Mouse (Mus musculus): ENCODE data around the gene Hspbap1.

The Hspbap1 gene

DNA sequence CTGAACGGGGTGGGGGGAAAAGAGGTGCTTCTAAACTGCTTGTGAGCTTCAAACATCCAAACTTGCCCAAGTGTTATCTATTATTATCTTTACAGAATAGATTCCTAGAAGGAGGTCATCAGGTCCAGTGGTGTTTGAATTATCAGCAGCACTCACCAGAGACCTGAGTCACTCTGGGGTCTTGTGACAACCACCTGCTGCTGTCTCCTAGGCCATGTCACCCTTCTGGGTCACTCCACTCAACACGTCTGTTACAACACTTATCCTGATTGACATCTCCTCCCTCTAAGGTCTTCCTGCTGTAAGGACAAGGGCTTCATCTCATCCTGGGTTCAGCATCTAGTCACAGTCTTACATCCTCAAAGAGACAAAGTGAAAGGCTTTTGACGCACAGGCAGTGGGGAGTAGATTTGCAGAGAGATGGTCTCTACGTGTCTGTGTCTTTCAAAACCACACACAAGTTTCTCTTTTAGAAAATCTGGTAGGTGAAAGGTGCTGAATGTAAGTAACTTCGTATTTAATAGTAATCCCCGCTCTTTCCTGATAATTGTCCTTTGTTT lies 21.9 kb downstream of the Hspbap1 start:
- DNase-seq (ENCODE audit: low spot score in 2 of 2): no peak

DNA sequence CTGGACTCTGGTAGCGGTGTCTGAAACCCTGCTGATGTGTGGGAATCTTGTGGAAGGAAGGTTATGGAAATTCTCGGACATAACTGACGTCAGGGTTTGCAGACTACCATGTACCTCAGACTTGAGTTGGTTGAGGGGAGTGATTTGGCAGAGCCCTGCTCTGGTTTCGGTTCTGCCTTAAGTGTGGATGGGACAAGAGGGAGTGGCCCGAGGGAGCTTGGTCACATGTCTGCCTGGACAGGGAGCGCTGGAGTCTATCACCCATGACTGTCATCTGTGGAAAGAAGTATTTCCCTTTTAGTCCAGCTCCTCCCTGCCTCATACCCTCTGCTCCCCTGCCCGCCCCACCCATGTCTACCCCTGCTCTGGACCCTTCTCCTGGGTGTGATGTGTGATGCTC lies 32.0 kb downstream of the Hspbap1 start:
- DNase-seq (ENCODE audit: low spot score in 2 of 2): peak in 1 of 2 experiments; percentile 27

DNA sequence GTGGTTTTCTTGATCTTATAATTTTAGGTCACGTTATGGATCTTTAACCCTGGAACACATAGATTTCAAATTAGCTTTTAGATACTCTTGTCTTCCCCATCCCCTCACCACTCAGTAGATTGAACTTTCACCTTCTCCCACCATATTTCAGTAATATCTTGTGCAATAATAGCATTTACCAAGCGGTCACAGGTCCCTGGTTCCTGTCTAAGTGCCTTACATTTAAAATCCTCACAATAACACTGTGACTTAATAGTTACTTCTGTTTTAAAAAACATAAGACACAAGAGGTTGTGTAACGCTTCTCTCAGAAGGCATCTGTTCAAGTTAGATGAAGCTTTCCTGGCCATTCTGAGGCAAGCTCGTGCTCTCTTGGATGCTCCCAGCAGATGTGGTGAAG lies 33.5 kb downstream of the Hspbap1 start:
- DNase-seq (ENCODE audit: low spot score in 2 of 2): no peak

GRCm38 (mm10) chr16:35806973-35807662 lies 36.9 kb downstream of the Hspbap1 start:
- no peak for DNase-seq (ENCODE audit: low spot score in 2 of 2)

- no peak for DNase-seq (ENCODE audit: low spot score in 2 of 2)
Measured at GRCm38 (mm10) chr16:35807663-35807992, 37.5 kb downstream of the Hspbap1 start.

DNA sequence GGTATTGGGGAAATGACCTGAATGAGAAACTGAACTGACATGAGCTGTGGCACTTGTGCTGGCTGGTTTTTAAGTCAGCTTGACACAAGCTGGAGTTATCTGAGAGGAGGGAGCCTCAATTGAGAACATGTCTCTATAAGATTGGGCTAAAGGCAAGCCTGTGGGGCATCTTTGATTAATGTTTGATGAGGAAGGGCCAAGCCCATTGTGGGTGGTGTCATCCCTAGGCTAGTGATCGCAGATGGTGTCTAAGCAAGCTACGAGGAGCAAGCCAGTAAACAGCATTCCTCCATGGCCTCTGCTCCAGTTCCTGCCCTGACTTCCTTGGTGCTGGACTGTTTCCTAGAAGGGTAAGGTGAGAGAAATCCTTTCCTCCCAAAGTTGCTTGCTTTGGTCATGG lies 38.7 kb downstream of the Hspbap1 start:
- no peak for DNase-seq (ENCODE audit: low spot score in 2 of 2)

- no peak for DNase-seq (ENCODE audit: low spot score in 2 of 2)
Measured at GRCm38 (mm10) chr16:35813119-35813518, 42.9 kb downstream of the Hspbap1 start.

GRCm38 (mm10) chr16:35817255-35818089 lies 47.3 kb downstream of the Hspbap1 start:
- DNase-seq (ENCODE audit: low spot score in 2 of 2): peak; percentile 62 to 81

DNA sequence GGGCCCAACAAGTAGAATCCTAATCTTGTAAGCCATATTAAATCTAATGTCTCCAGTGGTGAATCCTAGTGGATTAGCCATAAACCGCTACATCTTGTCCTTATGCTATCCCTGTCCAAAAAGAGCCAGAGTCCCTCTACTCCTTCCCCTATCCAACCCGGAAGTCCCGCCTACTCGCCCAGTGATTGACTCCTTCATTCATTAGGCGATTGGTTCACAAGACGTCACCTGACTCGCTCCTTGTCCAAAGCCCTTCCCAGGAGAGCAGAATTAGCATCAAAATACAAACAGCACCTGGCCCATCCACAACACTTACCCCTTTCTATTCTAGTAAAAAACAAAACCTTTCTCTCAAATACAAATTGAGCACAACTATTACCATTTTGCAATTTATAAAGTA lies 59.8 kb downstream of the Hspbap1 start:
- no peak for DNase-seq (ENCODE audit: low spot score in 2 of 2)

GRCm38 (mm10) chr16:35832926-35833325 lies 62.8 kb downstream of the Hspbap1 start:
- no peak for DNase-seq (ENCODE audit: low spot score in 2 of 2)

GRCm38 (mm10) chr16:35834653-35835052 lies 64.5 kb downstream of the Hspbap1 start:
- no peak for DNase-seq (ENCODE audit: low spot score in 2 of 2)

GRCm38 (mm10) chr16:35839680-35840079 lies 69.5 kb downstream of the Hspbap1 start:
- peak; percentile 15 to 17 for DNase-seq (ENCODE audit: low spot score in 2 of 2)

GRCm38 (mm10) chr16:35847138-35847537 lies 77.0 kb downstream of the Hspbap1 start:
- DNase-seq (ENCODE audit: low spot score in 2 of 2): no peak

DNA sequence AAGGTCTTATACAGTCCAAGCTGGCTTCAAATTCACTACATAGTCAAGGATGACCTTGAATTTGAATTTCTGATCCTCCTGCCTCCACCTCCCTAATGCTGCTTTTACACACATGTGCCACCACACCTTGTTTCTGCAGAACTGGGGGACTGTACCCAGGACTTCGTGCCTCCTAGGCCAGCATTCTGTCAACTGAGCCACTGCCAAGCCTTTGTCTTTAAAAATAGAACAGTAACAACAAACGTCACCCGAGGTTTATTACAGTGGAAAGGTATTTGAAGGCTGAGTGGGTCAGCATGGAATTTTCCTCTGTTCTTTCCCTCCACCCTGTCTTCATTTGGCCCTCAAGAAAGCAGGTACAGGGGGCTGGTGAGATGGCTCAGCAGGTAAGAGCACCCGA lies 85.7 kb downstream of the Hspbap1 start:
- peak in 1 of 2 experiments; percentile 16 for DNase-seq (ENCODE audit: low spot score in 2 of 2)

DNA sequence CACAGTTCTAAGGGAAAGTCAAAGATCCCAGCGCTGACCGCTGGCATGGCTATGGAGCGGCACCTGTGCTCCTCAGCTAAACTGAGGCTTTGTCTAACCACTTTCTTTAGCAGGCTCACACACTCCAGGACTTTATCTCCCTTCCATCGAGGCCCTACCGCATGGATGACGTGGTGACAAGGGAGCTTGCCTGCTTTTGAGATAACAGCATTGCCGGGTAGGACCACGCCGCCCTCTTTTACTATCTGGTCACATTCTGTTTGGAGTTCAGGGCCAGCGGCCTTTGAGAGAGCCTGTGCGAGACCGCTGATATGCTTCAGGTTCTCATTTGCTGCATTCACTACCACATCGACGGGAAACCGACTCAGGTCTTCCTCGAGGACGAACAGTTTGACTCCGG lies 86.6 kb downstream of the Hspbap1 start:
- no peak for DNase-seq (ENCODE audit: low spot score in 2 of 2)

DNA sequence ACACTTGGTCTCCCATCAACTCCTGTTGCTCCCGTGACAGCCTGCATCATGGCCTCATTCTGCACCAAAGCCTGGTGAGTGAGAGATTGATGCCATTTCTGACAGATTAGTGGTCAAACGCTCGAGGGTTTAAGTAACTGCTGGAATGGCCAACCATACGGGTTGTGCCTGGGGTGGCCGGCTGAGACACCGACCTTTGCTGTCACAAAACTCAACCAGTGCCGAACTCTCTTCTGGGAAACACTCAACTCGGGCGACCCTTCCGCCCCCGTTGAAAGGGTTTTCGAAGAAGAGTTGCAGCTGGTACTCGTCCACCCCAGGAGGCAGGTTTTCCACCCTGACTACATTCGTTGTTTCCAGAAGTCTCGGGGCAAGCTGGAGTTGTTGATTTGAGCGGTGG lies 90.1 kb downstream of the Hspbap1 start:
- no peak for DNase-seq (ENCODE audit: low spot score in 2 of 2)

- no peak for DNase-seq (ENCODE audit: low spot score in 2 of 2)
Measured at GRCm38 (mm10) chr16:35862057-35862456, 91.9 kb downstream of the Hspbap1 start.

GRCm38 (mm10) chr16:35867726-35868125 lies 97.6 kb downstream of the Hspbap1 start:
- DNase-seq (ENCODE audit: low spot score in 2 of 2): no peak

- DNase-seq (ENCODE audit: low spot score in 2 of 2): peak; percentile 63 to 79
Measured at GRCm38 (mm10) chr16:35869126-35869525, 99.0 kb downstream of the Hspbap1 start.

GRCm38 (mm10) chr16:35869656-35870055 lies 99.5 kb downstream of the Hspbap1 start:
- DNase-seq (ENCODE audit: low spot score in 2 of 2): no peak

GRCm38 (mm10) chr16:35870581-35871047 lies 100.4 kb downstream of the Hspbap1 start:
- peak; percentile 17 to 42 for DNase-seq (ENCODE audit: low spot score in 2 of 2)

DNA sequence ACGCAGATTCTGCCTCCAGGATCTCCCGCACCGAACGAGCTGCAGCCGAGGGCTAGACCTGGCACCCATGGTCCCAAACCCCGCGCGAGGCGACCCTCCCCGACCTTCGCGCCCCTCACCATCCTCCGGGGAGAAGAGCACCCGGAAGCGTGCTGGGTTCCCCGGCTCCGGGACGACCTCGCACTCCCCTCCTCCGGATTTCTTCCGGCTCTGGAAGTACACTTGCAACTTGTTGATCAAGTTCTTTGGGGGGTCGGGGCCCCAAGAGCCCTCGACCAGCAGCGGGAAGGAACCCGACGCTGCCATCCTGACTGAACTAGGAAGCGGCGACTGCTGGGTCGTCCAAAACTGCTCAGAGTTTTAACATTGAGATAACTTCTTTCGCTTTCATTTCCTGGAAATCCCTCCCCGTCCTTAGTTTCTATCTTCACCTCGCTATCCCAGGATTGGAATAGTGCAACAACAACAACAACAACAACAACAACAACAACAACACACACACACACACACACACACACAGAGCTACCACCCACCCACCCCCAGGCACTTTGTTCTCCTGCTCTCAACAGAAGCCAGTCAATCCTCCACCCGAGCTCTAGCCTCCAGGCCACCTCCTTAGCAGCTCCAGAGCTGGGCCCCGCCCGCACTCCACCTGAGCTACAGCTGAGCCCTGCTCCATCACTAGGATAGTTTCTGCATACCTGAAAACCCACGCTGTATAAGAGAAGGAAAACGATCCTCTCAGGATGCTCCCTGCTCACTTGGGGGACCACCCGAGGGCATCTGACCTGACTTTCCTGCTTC lies 101.1 kb downstream of the Hspbap1 start, which contains the start of gene Parp14:
Parp14 (minus strand) TSS at position 497 of the 804 bp plus-strand sequence.
- peak; percentile 57 to 67 for DNase-seq (ENCODE audit: low spot score in 2 of 2)
